10 mouse cellular contexts compared by ENCODE assay signal in genomic region chr16:21163423-21163822, GRCm38 (mm10). TPM values are rescaled to one million over a fixed set of nuclear protein-coding genes. Genes with fewer than 3 reads are reported as not detected.
"Had no signal": no experiment of that assay in that cellular context is flagged by ENCODE, and none has a peak within 500 bp of the region (broad histone marks: within the 10 kb centered on the region; RNA-seq: fewer than 3 reads in every experiment).

No protein-coding gene starts in this region.

RNA-seq across cellular contexts. Expression of gene Teddm3, which starts 9.6 kb away (rescaled TPM):
- total RNA-seq: megakaryocyte-erythroid progenitor cell, adult 5-6 weeks had no signal
- polyA plus RNA-seq: lung, embryonic 14.5 days; lung, embryonic 16.5 days; midbrain, embryonic 10.5 days; midbrain, embryonic 12.5 days; midbrain, embryonic 14.5 days; midbrain, embryonic 16.5 days; neural tube, embryonic 11.5 days; neural tube, embryonic 13.5 days; small intestine, adult 2 months had no signal

RNA-seq across cellular contexts. Expression of gene Ephb3, which starts 41.1 kb away (rescaled TPM):
- total RNA-seq: megakaryocyte-erythroid progenitor cell, adult 5-6 weeks had no signal
